Mouse (Mus musculus) lung, postnatal 14 days (tissue): ENCODE measurements around the gene B230104I21Rik.

Source experiments
- DNase-seq: peaks from one replicate; pipeline ENCODE4 v3.0.0; 2021

The B230104I21Rik gene

DNA sequence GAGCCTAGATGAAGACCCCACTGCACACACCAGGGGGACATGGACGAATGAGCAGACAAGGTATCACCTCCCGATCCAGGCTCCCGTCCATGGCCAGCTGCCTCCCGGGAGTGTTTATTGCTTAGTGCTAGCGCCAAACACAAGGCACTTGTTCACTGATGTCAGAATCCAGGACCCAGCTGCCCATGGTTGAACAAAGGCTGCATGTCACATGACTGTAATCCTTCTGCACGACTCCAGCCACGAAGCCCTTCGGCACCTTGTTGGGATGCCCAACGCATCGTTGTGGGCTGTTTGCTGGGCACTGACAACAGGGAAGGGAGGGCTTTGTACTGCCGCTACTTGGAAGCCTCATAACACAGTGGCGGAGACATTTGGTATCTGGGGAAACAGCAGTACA is at the start of gene B230104I21Rik:
B230104I21Rik (plus strand) TSS at position 367 of the 400 bp plus-strand sequence.
- DNase-seq, result no peak

DNA sequence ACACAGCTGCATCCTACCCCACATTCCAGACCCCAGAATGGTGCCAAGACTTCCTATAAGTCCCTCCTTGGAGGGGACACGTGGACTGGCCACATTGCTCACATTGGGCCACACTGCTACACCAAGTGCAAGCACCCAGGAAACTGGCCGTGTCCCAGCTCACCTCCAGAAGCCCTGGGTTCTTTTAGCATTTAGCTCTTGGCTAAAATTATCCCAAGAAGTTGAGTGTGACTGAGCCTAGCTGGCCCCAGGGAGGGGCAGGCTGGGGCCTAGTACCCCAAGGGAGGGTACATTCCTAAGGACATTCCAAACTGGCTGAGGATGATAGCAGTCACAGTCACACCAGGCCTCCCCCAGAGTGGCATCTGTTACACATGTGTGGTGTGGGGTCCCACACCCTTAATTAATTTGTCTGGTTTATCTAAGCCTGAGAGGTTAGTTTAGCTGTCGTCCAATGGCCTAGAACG is 42.2 kb upstream of the B230104I21Rik start:
- DNase-seq, result no peak

DNA sequence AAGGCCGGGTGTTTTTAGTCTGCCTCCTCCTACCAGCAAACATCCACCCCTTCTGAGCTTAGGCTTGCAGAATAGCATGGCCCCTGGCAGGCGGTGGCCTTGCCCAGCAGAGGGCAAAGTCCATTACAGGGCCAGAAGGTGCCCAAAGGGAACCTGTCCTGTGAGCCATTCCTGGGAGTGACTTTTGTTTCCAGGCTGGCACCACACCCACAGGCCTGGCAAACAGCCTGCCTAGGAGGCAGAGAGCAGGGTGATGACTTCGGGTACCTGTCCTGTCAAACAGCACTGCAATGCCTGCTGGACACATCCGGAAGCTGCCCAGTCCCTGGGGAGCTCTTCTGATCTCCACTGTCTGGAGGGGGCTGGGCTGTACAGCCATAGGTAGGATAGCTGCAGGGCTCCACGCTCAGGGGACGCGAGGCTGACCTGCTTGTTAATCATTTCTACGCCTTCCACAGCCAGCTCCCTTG is 41.6 kb upstream of the B230104I21Rik start:
- DNase-seq, result no peak

DNA sequence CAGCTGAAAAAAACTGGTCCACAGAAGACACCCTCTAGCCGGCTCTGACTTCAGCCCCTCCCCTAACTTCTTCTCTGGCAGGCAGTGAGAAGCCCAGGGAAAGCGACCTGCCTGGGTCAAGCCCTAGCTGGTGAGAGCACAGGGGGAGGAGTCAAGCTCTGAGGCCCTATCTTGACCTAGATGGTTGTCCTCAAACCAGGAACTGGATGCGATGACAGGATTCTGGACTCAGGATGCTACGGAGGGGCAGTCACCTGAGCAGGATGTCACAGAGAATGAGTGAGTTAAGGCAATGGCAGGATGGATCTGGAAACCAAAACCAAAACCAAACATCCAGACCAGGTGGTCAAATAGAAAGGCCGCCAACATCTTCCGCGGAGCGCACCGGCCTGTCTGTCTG is 38.2 kb upstream of the B230104I21Rik start:
- peak; percentile 13 for DNase-seq

DNA sequence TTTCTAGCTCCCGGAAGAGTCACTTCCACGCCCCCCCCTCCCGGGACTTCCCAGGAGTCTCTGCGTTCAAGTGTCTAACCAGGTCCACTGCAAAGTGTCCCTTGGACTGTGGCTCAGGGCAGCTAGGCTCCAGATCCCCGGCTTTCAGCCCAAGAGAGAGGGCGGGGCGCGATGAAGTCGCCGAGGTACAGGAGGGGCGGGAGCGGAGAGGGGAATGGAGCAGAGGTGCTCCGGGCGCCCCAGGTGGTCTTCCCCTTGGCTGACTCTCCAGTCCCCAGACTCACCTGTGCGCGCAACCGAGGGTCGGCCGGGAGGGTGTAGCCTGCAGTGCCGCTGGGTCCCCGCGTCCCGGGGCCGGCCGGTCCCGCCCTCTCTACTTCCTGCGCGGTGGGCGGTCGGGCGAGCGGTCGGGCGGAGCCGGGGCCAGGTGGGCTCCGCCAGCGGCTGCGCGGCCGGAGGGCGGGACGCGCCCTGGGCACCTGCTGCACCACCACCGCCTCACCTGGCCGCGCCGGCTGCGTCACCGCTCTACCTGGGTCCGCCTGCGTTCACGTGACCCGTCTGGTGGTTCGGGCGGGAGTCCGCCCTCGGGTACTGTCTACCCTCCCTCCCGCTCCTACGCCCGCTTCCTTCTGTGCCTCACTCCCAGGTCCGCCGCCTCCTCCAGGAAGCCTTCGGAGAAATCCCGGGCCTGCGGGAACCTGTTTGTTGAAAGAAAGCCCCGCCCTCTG is 36.2 kb upstream of the B230104I21Rik start:
- DNase-seq, result peak; percentile 56

DNA sequence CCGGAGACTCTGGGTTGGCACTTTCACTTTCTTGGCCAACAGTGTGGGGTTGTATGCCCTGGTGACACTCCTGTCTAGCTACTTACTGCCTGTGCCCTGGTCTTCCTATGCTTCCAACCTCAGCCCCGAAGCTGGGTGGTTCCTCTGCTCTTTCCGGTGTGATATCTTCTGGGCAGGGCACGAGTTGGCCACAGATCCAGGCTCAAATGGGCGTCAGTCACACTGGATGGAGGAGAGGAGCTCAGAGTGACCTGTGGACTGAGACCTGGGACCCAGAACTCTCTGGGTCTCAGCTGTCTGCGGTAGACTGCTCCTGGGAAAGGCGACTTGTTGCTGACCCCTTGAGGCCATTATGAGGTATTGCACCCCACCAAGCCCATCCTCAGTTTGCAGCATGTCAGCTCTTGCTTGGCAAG is 34.5 kb upstream of the B230104I21Rik start, which contains the start of gene Arhgef16:
Arhgef16 (minus strand) TSS at position 211 of the 416 bp plus-strand sequence.
- peak; percentile 47 for DNase-seq

DNA sequence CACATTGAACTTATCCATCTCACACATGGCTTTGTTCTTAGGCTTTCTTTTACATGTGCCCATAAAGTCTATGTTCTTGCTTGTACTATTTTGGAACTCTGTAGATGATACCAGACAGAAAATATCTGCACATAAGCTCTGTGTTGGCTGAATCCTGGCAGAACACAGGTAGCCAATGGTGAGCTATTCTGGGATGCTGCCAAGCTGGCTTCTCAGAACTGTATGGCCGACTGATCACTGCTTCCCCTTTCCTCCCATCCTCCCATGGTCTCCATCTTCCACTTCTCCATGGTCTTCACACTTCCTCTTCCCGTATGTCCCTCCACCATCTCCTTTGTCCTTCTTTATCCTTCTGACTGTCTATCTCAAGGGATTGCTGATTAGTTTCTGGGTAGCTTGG is 26.8 kb upstream of the B230104I21Rik start:
- DNase-seq, result no peak

DNA sequence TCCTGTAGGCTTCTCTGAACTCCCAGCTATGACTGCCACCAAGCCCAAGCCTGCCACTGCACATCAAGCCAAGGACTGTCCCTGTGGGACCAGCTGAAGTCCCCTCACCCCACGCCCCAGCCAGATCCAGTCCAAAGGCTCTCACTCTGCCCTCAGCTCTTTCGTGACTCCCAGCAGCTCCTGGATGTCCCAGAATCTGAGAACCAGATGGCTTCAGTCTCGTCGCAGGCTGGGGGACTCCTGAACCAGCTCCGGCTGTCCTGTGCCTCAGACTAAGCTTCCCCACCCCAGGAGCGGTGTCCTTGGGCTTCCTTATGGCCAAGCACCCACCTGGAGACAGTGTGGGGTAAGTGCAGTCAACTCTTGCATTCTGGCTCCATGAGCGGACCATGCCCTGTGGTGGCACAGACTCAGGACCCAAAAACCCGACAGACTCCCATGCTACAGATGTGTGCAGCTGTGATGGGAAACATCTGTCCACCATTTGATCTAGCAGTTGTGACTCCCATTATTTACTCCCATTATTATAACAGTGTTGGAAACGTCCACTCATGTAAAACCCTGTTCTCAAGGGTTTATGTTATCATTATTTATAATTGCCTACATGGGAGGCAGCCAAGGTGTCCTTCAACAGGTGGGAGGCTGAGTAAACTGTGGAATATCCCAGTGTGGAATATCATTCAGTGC is 25.2 kb upstream of the B230104I21Rik start:
- DNase-seq, result no peak

DNA sequence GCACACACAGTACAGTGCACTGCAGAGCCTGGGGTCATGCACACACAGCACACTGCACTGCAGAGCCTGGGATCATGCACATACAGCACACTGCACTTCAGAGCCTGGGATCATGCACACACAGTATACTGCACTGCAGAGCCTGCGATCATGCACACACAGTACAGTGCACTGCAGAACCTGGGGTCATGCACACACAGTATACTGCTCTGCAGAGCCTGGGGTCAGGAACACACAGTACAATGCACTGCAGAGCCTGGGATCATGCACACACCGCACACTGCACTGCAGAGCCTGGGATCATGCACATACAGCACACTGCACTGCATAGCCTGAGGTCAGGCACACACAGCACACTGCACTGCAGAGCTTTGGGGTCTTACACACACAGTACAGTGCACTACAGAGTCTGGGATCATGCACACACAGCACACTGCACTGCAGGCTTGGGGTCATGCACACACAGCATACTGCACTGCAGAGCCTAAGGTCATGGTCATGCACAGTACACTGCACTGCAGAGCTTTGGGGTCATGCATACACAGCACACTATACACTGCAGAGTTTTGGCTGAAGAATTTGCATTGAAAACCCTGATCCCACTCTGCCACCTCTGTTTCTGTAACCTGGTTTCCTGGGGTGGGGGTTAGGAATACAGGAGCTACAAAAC is 23.6 kb upstream of the B230104I21Rik start:
- DNase-seq, result no peak

DNA sequence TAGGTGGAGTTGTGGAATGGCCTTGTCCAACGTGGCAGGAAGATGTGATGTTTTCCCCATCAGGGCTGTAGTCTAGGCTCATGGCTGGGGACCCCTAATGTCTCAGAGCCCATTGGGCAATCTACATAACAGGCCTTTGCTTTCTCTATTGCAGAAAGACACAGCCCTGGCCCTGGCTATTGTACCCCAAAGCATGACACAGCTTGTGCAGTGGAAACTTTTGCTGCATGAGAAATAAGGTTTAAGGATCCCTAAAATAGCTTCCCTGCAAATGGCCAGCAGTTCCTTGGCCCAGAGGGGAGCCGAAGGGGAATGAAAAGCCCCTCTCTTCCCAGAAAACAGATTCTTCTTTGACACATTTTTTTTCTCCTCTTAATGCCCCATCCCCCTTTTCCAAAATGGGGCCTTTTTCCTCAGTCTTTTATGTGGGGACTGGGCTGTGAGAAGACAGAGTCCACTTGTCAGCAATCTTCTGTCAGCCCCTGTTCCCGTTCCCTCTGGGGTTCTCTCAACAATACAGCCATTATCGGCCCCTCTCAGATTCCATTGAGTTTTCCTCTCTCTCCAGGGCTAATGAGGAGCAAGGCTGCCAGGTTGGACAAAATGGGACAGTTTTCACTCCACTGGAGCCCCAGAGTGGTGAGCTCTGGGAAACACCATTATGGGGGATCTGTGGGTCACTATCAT is 22.8 kb upstream of the B230104I21Rik start:
- DNase-seq, result no peak

DNA sequence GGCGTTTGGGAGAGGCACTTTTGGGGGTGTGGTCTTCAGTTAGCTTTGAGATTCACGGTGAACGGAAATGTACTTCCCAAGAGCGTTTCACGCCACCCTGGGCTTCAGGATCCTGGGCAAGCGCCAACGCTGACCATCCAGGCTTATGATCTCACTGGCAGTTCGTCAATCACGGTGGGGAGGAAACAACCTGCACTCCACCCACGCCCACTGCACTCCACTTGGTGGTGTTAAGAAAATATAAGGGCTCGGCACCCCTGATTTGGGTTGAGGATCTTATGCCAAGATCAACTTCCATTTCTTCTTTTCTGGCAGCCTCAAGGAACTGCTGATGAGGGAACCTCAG is 22.3 kb upstream of the B230104I21Rik start:
- no peak for DNase-seq

DNA sequence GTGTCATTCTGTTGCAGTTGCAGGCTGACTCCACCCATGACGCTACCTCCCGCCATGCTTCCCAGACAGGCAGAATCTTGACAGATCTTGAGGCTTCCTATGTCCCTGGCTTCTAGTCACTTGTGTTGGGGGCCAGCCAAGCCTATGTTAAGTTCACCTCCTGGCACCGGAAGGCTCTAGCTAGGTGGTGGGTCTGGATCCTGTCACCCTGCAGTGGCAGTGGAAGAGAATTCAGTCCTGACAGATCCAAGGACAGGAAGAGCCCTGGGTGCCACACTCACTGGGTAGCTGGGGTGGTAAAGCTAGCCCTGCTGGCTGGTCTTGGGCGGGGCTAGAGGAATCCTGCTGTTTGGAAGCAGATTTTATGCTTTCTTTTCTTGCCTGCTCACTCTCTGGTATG is 10.5 kb upstream of the B230104I21Rik start:
- DNase-seq, result no peak

DNA sequence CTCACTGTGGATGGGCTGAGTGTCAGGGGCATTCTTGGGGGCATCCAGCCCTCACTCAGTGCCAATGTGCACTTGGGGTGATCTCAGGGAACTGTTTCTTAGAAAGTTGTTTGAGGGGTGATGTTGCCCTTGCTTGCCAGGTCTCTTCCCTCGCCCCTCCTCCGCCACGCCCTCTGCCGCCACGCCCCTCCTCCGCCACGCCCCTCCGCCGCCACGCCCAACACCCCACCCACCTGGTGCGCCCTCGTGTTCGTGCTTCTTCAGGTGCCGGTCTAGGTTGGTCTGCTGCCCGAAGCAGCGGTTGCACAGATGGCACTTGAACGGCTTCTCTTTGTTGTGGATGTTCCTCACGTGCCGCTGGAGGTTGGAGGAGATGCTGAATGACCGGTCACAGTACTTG is 7.5 kb upstream of the B230104I21Rik start:
- no peak for DNase-seq

DNA sequence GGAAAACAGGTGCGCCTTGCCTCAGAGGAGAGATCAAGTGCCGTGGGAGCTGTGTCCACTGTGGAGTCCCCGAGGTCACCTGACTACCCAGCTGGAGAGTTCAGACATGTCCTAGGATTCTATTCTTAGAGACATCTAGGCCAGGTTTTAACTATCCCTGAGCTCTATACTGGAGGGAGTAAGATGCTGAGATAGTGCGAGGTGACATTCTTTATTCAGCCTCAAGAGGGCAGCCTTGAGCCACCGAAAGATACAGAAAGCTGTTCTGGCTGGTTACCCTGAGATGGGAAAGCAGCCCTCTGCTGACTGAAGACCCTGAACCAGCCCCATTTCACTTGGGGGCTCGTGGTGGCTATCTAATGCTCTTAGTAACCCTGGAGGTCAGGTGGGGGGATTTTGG is 7.1 kb upstream of the B230104I21Rik start:
- DNase-seq, result peak; percentile 77

DNA sequence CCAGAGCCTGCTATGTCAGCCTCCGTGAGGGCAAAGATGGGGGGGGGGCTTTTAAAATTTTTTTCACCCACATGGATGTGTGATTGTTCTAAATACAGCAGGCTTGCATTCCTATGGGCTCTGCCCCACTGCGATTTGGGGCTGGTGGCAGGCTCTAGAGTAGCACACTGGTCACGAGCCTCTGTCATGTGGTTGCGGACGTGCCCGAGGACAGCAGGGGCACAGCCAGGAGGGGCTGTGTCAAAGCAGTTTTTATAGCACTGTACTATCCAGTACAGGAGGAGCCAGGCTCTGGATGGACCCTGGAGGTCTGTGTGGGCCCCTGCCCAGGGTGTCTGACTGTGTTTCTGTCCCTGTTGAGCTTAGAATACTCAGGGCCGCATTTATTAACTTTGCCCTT is 5.9 kb upstream of the B230104I21Rik start:
- DNase-seq, result no peak

DNA sequence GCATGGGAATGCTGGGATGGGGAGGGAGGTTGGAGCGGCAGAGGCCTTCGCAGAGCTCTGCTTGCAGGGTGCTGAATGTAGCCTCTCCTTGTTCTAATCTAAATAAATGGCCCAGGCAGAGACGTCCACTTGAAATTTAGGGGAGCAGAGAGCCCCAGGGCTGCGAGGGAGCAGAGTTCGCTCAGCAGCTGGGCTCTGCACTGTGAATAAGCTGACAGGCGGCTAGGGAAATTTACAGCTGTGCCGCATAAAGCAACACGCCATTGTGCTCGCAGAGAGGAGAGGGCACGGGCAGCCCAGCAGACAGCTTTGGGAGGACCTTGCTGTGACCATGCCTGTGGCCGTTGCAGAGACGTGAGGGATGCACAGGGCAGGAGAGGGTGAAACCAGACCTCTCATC is 4.7 kb upstream of the B230104I21Rik start:
- DNase-seq, result peak; percentile 19

DNA sequence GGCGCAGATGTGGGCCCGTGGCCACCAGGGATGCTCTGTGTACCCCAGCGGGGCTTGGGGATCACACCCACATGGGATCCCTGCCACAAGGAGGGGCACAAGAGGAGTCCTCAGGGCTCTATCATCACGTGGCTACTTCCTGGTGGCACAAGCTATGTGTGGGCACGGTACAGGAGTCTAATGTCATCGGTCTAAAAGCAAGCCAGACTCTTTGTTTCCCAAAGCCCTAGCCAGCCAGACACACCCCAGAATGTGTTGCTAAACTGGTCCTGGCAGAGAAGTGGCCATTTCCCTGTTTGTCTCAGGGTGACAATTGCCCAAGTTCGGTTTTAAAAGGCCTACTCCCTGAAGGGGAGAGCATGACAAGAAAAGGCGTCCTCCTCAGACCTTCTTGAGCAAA is 2.6 kb upstream of the B230104I21Rik start:
- DNase-seq, result peak; percentile 17

DNA sequence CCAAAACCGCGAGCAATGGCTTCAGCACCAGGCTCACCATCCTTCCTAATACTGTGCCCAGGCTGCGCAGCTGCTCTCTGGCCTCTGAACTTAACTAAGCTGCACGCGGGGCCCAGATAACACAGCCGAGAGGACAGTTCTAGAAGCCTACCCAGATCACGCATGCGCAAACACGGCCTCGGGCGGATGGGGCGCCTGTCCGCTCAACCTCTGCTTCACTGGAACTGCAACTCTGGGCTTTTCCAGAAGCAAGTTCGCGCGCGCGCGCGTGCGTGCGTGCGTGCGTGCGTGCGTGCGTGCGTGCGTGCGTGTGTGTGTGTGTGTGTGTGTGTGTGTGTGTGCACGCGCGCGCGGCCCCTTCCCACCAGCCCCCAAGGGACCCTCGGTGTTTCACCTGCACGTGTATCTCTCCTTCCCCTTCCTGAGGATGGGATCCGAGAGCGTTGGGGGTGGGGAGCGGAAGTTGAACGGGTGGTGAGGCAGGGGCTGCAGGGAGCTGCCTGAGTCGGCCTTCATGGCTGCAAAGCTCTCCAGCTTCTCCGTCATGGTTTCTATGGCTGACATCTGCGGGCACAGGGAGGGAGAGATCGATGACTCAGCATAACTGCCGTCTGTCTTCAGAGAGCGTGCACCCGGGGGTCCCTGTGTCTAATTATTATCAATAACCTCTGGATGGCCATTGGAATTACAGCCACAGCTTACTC is 1.1 kb upstream of the B230104I21Rik start:
- peak; percentile 47 for DNase-seq

DNA sequence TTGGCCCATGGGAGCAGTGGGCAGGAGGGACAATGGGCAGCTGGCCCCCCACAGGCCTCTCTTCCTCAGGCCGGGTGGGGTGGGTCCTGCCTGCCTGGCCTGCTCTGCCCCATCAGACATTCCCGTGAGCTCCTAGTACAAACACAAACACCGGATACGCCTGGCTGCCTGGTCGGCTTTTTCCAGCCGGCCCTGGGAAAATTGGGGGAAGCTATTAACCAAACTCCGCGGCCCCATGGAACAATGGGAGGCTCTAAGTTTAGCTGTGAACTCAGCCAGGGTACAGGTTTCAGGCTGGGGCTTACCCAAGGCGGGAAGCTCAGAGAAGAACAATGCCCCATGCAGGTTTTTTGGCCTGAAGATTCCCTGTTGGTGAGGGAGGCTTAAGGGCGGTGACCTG is 723 bp downstream of the B230104I21Rik start:
- DNase-seq, result peak; percentile 62

DNA sequence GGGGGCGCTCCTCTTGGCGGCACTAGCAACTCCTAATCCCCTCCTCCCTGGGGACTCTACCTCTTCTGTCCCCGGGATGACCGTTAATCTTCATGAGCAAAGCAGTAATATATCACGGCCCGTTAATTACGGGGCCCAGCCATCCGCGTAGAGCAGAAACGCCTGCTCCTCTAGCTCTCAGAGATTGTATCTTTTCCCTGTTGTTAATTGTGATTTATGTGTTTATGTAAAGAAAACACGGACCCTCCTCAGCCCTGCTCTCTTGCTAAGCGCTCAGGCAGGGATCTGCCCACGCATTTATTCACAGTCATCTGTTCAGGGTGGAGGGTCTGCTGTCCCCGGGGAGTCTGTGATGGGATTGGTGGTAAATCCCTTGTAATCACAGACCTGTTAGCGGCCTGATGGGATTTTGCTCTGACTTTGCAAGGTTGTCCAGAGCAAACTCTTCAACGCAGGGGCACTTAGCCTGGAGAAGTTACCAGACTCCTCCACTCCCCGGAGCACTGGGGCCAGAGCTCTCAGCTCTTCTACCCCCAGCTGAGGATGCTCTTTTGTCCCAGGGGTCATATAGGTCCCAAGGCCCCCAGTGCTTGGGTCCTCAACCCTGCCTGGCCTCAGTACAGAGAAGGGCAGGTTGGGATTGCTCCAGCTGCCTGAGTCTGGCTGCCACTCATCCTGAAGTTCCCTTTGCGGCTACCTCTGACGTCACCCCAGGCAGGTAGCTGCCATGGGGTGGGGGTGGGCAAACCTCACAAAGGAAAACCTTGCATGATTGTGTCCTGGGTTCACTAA is 11.0 kb downstream of the B230104I21Rik start:
- no peak for DNase-seq

DNA sequence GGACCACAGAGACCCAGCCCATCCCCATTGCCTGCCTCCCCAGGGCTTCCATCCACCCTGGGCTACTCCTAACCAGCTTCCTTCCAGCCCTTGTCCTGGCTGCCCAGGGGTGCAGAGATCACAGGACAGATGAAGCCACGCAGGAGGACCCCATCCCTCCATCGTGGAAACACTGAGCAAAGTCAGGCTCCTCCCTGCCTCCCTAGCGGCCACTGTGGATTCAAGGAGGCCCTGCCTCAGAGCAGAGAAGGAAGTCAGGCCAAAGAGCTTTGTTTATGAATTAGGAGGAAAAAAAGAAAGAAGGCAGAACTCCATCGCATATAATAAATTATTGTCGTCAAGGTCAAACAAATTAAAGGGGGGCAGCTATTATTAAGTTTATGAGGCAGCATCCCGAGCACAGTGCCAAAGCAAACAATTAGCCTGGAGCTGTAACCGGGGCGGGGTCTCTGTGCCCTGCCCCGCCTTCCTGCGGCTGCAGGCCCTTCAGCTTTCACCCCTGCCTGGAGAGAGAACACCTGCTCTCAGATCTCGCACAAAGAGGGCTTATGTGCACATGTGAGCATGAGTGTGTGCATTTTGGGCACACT is 12.4 kb downstream of the B230104I21Rik start:
- DNase-seq, result peak; percentile 46
